Comparison of ENCODE assay signal across 8 mouse cellular contexts in the genomic region with DNA sequence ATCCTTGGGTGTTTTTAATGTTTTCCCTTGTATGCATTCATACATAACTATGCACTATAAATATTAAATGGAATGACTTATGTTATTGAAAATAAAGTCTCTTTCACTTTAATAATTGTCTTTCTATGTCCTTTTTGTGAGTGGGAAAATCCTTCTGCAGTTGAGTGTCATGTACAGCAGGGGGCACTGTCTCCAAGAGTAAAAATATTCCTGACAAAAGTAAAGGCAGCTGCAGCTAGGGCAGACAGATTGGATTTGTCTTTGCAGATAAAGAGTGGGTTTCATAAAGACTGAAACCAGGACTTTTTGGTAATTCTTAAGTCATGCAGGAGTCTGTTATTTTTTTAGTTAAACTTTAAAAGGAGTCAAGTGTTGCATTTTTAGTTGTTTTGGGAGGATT. TPM values are rescaled to one million over a fixed set of nuclear protein-coding genes. Genes with fewer than 3 reads are reported as not detected.
A peak's percentile ranks its signal among the peaks of the same experiment; 100 is the strongest.
DNase-seq lines count a peak whose midpoint lies in the region; ATAC-seq and TF ChIP-seq lines count a peak whose summit lies in the region.

No protein-coding gene starts in this region.

- TF ChIP-seq POLR2A in kidney, adult 2 months (IDR thresholded peaks at IDR 0.05; ENCODE audit: low read depth, low read length): no peak
- TF ChIP-seq POLR2A in MEL (IDR thresholded peaks at IDR 0.05; ENCODE audit: control insufficient read depth in 1 of 2, insufficient read depth in 1 of 2, low read depth in 1 of 2, low read length in 2 of 2, poor library complexity in 1 of 2): no peak

- H3K4me2 ChIP-seq in kidney, embryonic 14.5 days (replicated peaks; ENCODE audit: low read depth, low read length): no peak overlapping the region
- no peak overlapping the region for H3K4me2 ChIP-seq in midbrain, postnatal 0 days (ENCODE audit: low read depth, low read length, poor library complexity, severe bottlenecking)

- ATAC-seq in kidney, embryonic 14.5 days (ENCODE audit: low FRiP score, low TSS enrichment): no peak
- ATAC-seq in granulocyte monocyte progenitor cell, adult 5-6 weeks (replicated peaks; ENCODE audit: poor library complexity, severe bottlenecking): peak; percentile 65; the same call in 1 of the 2 replicates
- ATAC-seq in midbrain, postnatal 0 days (ENCODE audit: low FRiP score): no peak

- H3K27ac ChIP-seq in kidney, adult 2 months (ENCODE audit: insufficient read depth, low read depth, low read length): no peak overlapping the region
- H3K27ac ChIP-seq in kidney, embryonic 14.5 days (ENCODE audit: low read depth, low read length): no peak overlapping the region
- H3K27ac ChIP-seq in MEL (ENCODE audit: control insufficient read depth, low read depth, low read length): no peak overlapping the region
- no peak overlapping the region for H3K27ac ChIP-seq in midbrain, postnatal 0 days (ENCODE audit: low read depth, low read length)

- no peaks in the 10 kb centered on the region for H3K27me3 ChIP-seq in kidney, adult 2 months (replicated peaks; ENCODE audit: control insufficient read depth, insufficient read depth, low read length)
- no peaks in the 10 kb centered on the region for H3K27me3 ChIP-seq in kidney, embryonic 14.5 days (ENCODE audit: control insufficient read depth, insufficient read depth, low read length)
- no peaks in the 10 kb centered on the region for H3K27me3 ChIP-seq in MEL (ENCODE audit: control insufficient read depth in 1 of 2, insufficient read depth in 2 of 2, low read length in 2 of 2)
- no peaks in the 10 kb centered on the region for H3K27me3 ChIP-seq in midbrain, postnatal 0 days (ENCODE audit: insufficient read depth, low read length)

- H3K36me3 ChIP-seq in kidney, adult 2 months (ENCODE audit: control insufficient read depth, insufficient read depth, low read length): no peaks in the 10 kb centered on the region
- peaks cover 15% of the 10 kb centered on the region; the same call in 1 of the 2 replicates for H3K36me3 ChIP-seq in kidney, embryonic 14.5 days (ENCODE audit: control insufficient read depth, insufficient read depth, low read length)
- no peaks in the 10 kb centered on the region for H3K36me3 ChIP-seq in MEL (ENCODE audit: control insufficient read depth in 1 of 2, insufficient read depth in 2 of 2, low read length in 2 of 2)
- peaks cover 5% of the 10 kb centered on the region; the same call in 1 of the 2 replicates for H3K36me3 ChIP-seq in midbrain, postnatal 0 days (ENCODE audit: insufficient read depth, low read length)

- peak; percentile 69 for TF ChIP-seq RAD21 in MEL (IDR thresholded peaks at IDR 0.05; ENCODE audit: low read depth, low read length)

- TF ChIP-seq EP300 in MEL (IDR thresholded peaks at IDR 0.05; ENCODE audit: low read depth in 1 of 2, low read length in 2 of 2): no peak

- peak; percentile 56 for DNase-seq in kidney, adult 2 months
- peak; percentile 24 for DNase-seq in MEL (ENCODE audit: low read depth, low spot score)
- DNase-seq in cerebellum, adult 8-10 months: peak; percentile 41
- DNase-seq in left cerebral cortex, adult 11 months (ENCODE audit: low spot score): peak; percentile 51
- DNase-seq in midbrain, postnatal 0 days (ENCODE audit: low spot score): peak; percentile 71
- no peak for DNase-seq in thymus, postnatal 25 days

- peak; percentile 28 for TF ChIP-seq CTCF in kidney, adult 2 months (conservative IDR thresholded peaks at IDR 0.05; ENCODE audit: insufficient read depth, insufficient read length, low read depth, low read length)
- peak; percentile 23 to 74 (median 31); a peak in 5 of 6 replicates for TF ChIP-seq CTCF in MEL (IDR thresholded peaks at IDR 0.05 in 2 of 3, conservative IDR thresholded peaks at IDR 0.05 in 1 of 3; ENCODE audit: control insufficient read depth in 1 of 3, insufficient read depth in 1 of 3, low read depth in 2 of 3, low read length in 3 of 3, poor library complexity in 1 of 3, severe bottlenecking in 1 of 3)
- TF ChIP-seq CTCF in midbrain, postnatal 0 days (IDR thresholded peaks at IDR 0.05): peak; percentile 92

- no peaks in the 10 kb centered on the region for H3K79me2 ChIP-seq in MEL (ENCODE audit: control insufficient read depth, insufficient read depth, low read length, poor library complexity)

- no peaks in the 10 kb centered on the region for H3K9me3 ChIP-seq in kidney, embryonic 14.5 days (ENCODE audit: control insufficient read depth, low read length)
- H3K9me3 ChIP-seq in MEL (replicated peaks; ENCODE audit: insufficient read depth, low read length): no peaks in the 10 kb centered on the region
- no peaks in the 10 kb centered on the region for H3K9me3 ChIP-seq in midbrain, postnatal 0 days (ENCODE audit: low read length)

- H3K4me1 ChIP-seq in kidney, adult 2 months (ENCODE audit: control insufficient read depth, insufficient read depth, low read length): no peaks in the 10 kb centered on the region
- no peaks in the 10 kb centered on the region for H3K4me1 ChIP-seq in kidney, embryonic 14.5 days (ENCODE audit: control insufficient read depth, insufficient read depth, low read length)
- H3K4me1 ChIP-seq in MEL (ENCODE audit: control insufficient read depth in 1 of 2, insufficient read depth in 2 of 2, low read length in 2 of 2): no peaks in the 10 kb centered on the region
- no peaks in the 10 kb centered on the region for H3K4me1 ChIP-seq in midbrain, postnatal 0 days (ENCODE audit: insufficient read depth, low read length)

- H3K4me3 ChIP-seq in kidney, adult 2 months (ENCODE audit: insufficient read depth, low read depth, low read length): no peak overlapping the region
- no peak overlapping the region for H3K4me3 ChIP-seq in kidney, embryonic 14.5 days (ENCODE audit: low read length)
- no peak overlapping the region for H3K4me3 ChIP-seq in MEL (ENCODE audit: control insufficient read depth in 1 of 2, insufficient read depth in 1 of 2, low read depth in 2 of 2, low read length in 2 of 2)
- H3K4me3 ChIP-seq in midbrain, postnatal 0 days (ENCODE audit: low read depth, low read length): no peak overlapping the region

- no peak overlapping the region for H3K9ac ChIP-seq in kidney, embryonic 14.5 days (ENCODE audit: low read depth, low read length)
- no peak overlapping the region for H3K9ac ChIP-seq in MEL (ENCODE audit: control insufficient read depth, low read depth, low read length, poor library complexity, severe bottlenecking)
- H3K9ac ChIP-seq in midbrain, postnatal 0 days (replicated peaks; ENCODE audit: low read length, poor library complexity, severe bottlenecking): no peak overlapping the region

TF ChIP-seq in MEL, 35 proteins besides CTCF, POLR2A, EP300 and RAD21:
- TF ChIP-seq E2F4 (IDR thresholded peaks at IDR 0.05; ENCODE audit: borderline replicate concordance, low read depth, low read length) (no peak), SMC3 (IDR thresholded peaks at IDR 0.05; ENCODE audit: low read depth, low read length) (peak; percentile 73), TCF12 (IDR thresholded peaks at IDR 0.05; ENCODE audit: low read depth, low read length) (no peak), CHD1 (IDR thresholded peaks at IDR 0.05; ENCODE audit: low read depth, low read length) (no peak), ZC3H11A (IDR thresholded peaks at IDR 0.05; ENCODE audit: low read depth, low read length) (peak; percentile 47; the same call in 1 of the 2 replicates), BHLHE40 (IDR thresholded peaks at IDR 0.05; ENCODE audit: borderline replicate concordance, low read depth, low read length) (no peak), MYC (IDR thresholded peaks at IDR 0.05; ENCODE audit: low read depth, low read length) (no peak), MAFK (IDR thresholded peaks at IDR 0.05; ENCODE audit: borderline replicate concordance, low read depth, low read length) (no peak), TBP (IDR thresholded peaks at IDR 0.05; ENCODE audit: low read depth, low read length) (no peak), NRF1 (IDR thresholded peaks at IDR 0.05; ENCODE audit: insufficient read depth, low read depth, low read length, poor library complexity, severe bottlenecking) (no peak), MAX (IDR thresholded peaks at IDR 0.05; ENCODE audit: low read length) (no peak), NELFE (IDR thresholded peaks at IDR 0.05; ENCODE audit: low read depth, low read length) (no peak)

RNA-seq across cellular contexts. Expression of a gene that starts 40.8 kb away (rescaled TPM):
- polyA plus RNA-seq in kidney, adult 2 months (2012; rRNA removed): 20.4 and 21.5 TPM in 2 replicates
- 91.3 and 92.2 TPM in 2 replicates for polyA plus RNA-seq in kidney, embryonic 14.5 days (2014; fragmentation: Nextera tagmentation; extraction: Ambion mirVana)
- not detected in 2 replicates for total RNA-seq in MEL (2012; rRNA removed)
- not detected for polyA plus RNA-seq in MEL (2012; ENCODE audit: insufficient read depth in 1 of 2, insufficient read length in 2 of 2, low read depth in 1 of 2, low replicate concordance in 2 of 2, missing spikeins in 1 of 2)
- total RNA-seq in granulocyte monocyte progenitor cell, adult 5-6 weeks (2014; fragmentation: Nextera tagmentation): 27.5 and 37.4 TPM in 2 replicates
- total RNA-seq in granulocyte monocyte progenitor cell, adult 5-6 weeks (2017): 40.0 and 47.5 TPM in 2 replicates
- 22.1 and 24.2 TPM in 2 replicates for total RNA-seq in midbrain, postnatal 0 days (2014; rRNA removed)
- polyA plus RNA-seq in midbrain, postnatal 0 days (2015; fragmentation: Nextera tagmentation; extraction: Ambion mirVana): 11.9 and 12.1 TPM in 2 replicates

Comparison
In these comparisons a context has a peak if more than half of its experiments do, and no peak if none do; other contexts are left out.
1. CTCF ChIP-seq: peak in every context shown above with its lines; median percentile 92 in midbrain, postnatal 0 days; 31 in MEL; 28 in kidney, adult 2 months.
2. RNA of a gene that starts 40.8 kb away (polyA plus RNA-seq): 91.3 to 92.2 TPM in kidney, embryonic 14.5 days, 20.4 to 21.5 TPM in kidney, adult 2 months and 11.9 to 12.1 TPM in midbrain, postnatal 0 days; not detected in MEL; every median in the first group is over 10 times any median in the second.